Mouse (Mus musculus) brain, embryonic 14.5 days (tissue): ENCODE measurements at regions not wholly inside any gene's neighbourhood (a gene's known extent, or its start where the extent isn't known, plus 50 kb on each side); places are given as distances from the start of the nearest gene placed in this dataset.

Experiments
- DNase-seq: peaks from one replicate; pipeline ENCODE4 v3.0.0-alpha.2; 2011; ENCODE audit warnings: low read depth
- CTCF ChIP-seq: fragments of 200-500 bp; IDR thresholded peaks from 2 replicates; pipeline ENCODE4 v1.5.1; 2012; ENCODE audit warnings: inconsistent platforms, mild to moderate bottlenecking, moderate library complexity, borderline replicate concordance; ENCODE audit not compliant: insufficient read depth, insufficient read length; ENCODE audit errors: extremely low read depth
- POLR2A ChIP-seq: fragments of 200-500 bp; IDR thresholded peaks from 2 replicates; pipeline ENCODE4 v1.6.1; 2012; ENCODE audit warnings: mild to moderate bottlenecking, inconsistent platforms, borderline replicate concordance; ENCODE audit not compliant: poor library complexity, insufficient read depth, insufficient read length, severe bottlenecking; ENCODE audit errors: extremely low read depth

GRCm38 (mm10) chr10:118569424-118569823 lies 128.6 kb downstream of the Ifng start:
- no peak for DNase-seq
- TF ChIP-seq POLR2A (no peak), CTCF (no peak)

GRCm38 (mm10) chr10:118573247-118573646 lies 132.4 kb downstream of the Ifng start:
- TF ChIP-seq CTCF: no peak
- TF ChIP-seq POLR2A: no peak
- DNase-seq: no peak

GRCm38 (mm10) chr10:118575570-118575969 lies 134.7 kb downstream of the Ifng start:
- TF ChIP-seq CTCF (no peak), POLR2A (no peak)
- DNase-seq: peak; percentile 46

- no peak for DNase-seq
- no peak for TF ChIP-seq POLR2A
- TF ChIP-seq CTCF: no peak
Measured at GRCm38 (mm10) chr10:118581376-118581775, 140.5 kb downstream of the Ifng start.

GRCm38 (mm10) chr10:118585821-118586220 lies 145.0 kb downstream of the Ifng start:
- DNase-seq: no peak
- TF ChIP-seq CTCF (no peak), POLR2A (no peak)

GRCm38 (mm10) chr10:118588198-118588597 lies 147.4 kb downstream of the Ifng start:
- DNase-seq: no peak

GRCm38 (mm10) chr10:118592648-118593368 lies 152.0 kb downstream of the Ifng start:
- no peak for TF ChIP-seq POLR2A
- peak; percentile 86 for TF ChIP-seq CTCF
- DNase-seq: peak; percentile 88

More at GRCm38 (mm10) chr10:118588198-118588597, 147.4 kb downstream of the Ifng start:
- TF ChIP-seq POLR2A: no peak
- no peak for TF ChIP-seq CTCF

GRCm38 (mm10) chr10:118596206-118596605 lies 155.4 kb downstream of the Ifng start:
- DNase-seq: peak; percentile 32
- TF ChIP-seq CTCF: no peak
- TF ChIP-seq POLR2A: no peak

- TF ChIP-seq CTCF: no peak
- no peak for TF ChIP-seq POLR2A
- DNase-seq: no peak
Measured at GRCm38 (mm10) chr10:118598497-118598896, 157.7 kb downstream of the Ifng start.

- DNase-seq: no peak
- TF ChIP-seq CTCF (no peak), POLR2A (no peak)
Measured at GRCm38 (mm10) chr10:118599197-118599596, 158.4 kb downstream of the Ifng start.

GRCm38 (mm10) chr10:118599610-118600009 lies 158.8 kb downstream of the Ifng start:
- DNase-seq: no peak
- TF ChIP-seq POLR2A (no peak), CTCF (no peak)

GRCm38 (mm10) chr10:118602922-118603321 lies 162.1 kb downstream of the Ifng start:
- TF ChIP-seq POLR2A: no peak
- no peak for TF ChIP-seq CTCF
- DNase-seq: no peak
